Mouse (Mus musculus): ENCODE measurements around the gene Ripply1.

GRCm38 (mm10) chrX:139808501-139808900 lies 26.3 kb upstream of the Ripply1 start:
- TF ChIP-seq POLR2A (IDR thresholded peaks at IDR 0.05; ENCODE audit: low read depth, low read length): no peak
- no peak for TF ChIP-seq CTCF (IDR thresholded peaks at IDR 0.05; ENCODE audit: borderline replicate concordance, insufficient read depth, low read length)
